Mouse (Mus musculus) urinary bladder, postnatal 36 days (tissue): ENCODE data around the gene St8sia6.
"Not testable (repeated sequence)": the region's sequence is repeated elsewhere in the genome, so short reads cannot be mapped to it uniquely, and the experiment has no call there.

Source experiments
- DNase-seq, 2 experiments: peaks; one replicate each; pipeline ENCODE4 v3.0.0; 2022; ENCODE audit warnings: low spot score in 2 of 2, mixed read lengths in 1 of 2

St8sia6 gene

GRCm38 (mm10) chr2:13634866-13635265 lies 159.0 kb downstream of the St8sia6 start:
- no peak for DNase-seq

GRCm38 (mm10) chr2:13630136-13630832 lies 163.6 kb downstream of the St8sia6 start:
- DNase-seq = no peak

GRCm38 (mm10) chr2:13603636-13604035 lies 190.2 kb downstream of the St8sia6 start:
- not testable (repeated sequence) for DNase-seq

- no peak for DNase-seq
Observed at GRCm38 (mm10) chr2:13603093-13603492, 190.8 kb downstream of the St8sia6 start.
